Mouse (Mus musculus): ENCODE results near the gene Lpin3. TPM values are rescaled to one million over a fixed set of nuclear protein-coding genes. Genes with fewer than 3 reads are reported as not detected.

The Lpin3 gene
- total RNA-seq, 2 experiments from 2014 or later = not detected

- no peak for ATAC-seq (replicated peaks; ENCODE audit: poor library complexity)
Observed at GRCm38 (mm10) chr2:160886221-160886620, 5.8 kb downstream of the Lpin3 start.

- peak; percentile 93 for ATAC-seq (replicated peaks; ENCODE audit: poor library complexity)
Observed at GRCm38 (mm10) chr2:160887284-160887683, 6.8 kb downstream of the Lpin3 start.

- ATAC-seq (replicated peaks; ENCODE audit: poor library complexity) = peak; percentile 47
Observed at GRCm38 (mm10) chr2:160887859-160888258, 7.4 kb downstream of the Lpin3 start.

GRCm38 (mm10) chr2:160891045-160891444 lies 10.6 kb downstream of the Lpin3 start:
- no peak for ATAC-seq (replicated peaks; ENCODE audit: poor library complexity)

- no peak for ATAC-seq (replicated peaks; ENCODE audit: poor library complexity)
Observed at GRCm38 (mm10) chr2:160891697-160892096, 11.2 kb downstream of the Lpin3 start.

- ATAC-seq (replicated peaks; ENCODE audit: poor library complexity) = no peak
Observed at GRCm38 (mm10) chr2:160901656-160902412, 21.4 kb downstream of the Lpin3 start.

- ATAC-seq (replicated peaks; ENCODE audit: poor library complexity) = no peak
Observed at GRCm38 (mm10) chr2:160905301-160905700, 24.8 kb downstream of the Lpin3 start.

GRCm38 (mm10) chr2:160906101-160906500 lies 25.6 kb downstream of the Lpin3 start:
- ATAC-seq (replicated peaks; ENCODE audit: poor library complexity) = no peak

- no peak for ATAC-seq (replicated peaks; ENCODE audit: poor library complexity)
Observed at GRCm38 (mm10) chr2:160908607-160909006, 28.1 kb downstream of the Lpin3 start.

GRCm38 (mm10) chr2:160910633-160911032 lies 30.2 kb downstream of the Lpin3 start:
- ATAC-seq (replicated peaks; ENCODE audit: poor library complexity) = no peak

GRCm38 (mm10) chr2:160911558-160912201 lies 31.2 kb downstream of the Lpin3 start:
- ATAC-seq (replicated peaks; ENCODE audit: poor library complexity) = 0 out of 2 replicates have a peak, but pooled peaks have one; percentile 19

- ATAC-seq (replicated peaks; ENCODE audit: poor library complexity) = no peak
Observed at GRCm38 (mm10) chr2:160912231-160912671, 31.8 kb downstream of the Lpin3 start, which contains the start of gene Emilin3. TSS of gene Emilin3 (minus strand) at chr2:160912328.

GRCm38 (mm10) chr2:160914656-160915055 lies 34.2 kb downstream of the Lpin3 start:
- no peak for ATAC-seq (replicated peaks; ENCODE audit: poor library complexity)

GRCm38 (mm10) chr2:160915821-160916610 lies 35.5 kb downstream of the Lpin3 start:
- no peak for ATAC-seq (replicated peaks; ENCODE audit: poor library complexity)

GRCm38 (mm10) chr2:160916714-160917113 lies 36.2 kb downstream of the Lpin3 start:
- ATAC-seq (replicated peaks; ENCODE audit: poor library complexity) = no peak

- ATAC-seq (replicated peaks; ENCODE audit: poor library complexity) = no peak
Observed at GRCm38 (mm10) chr2:160917313-160917712, 36.8 kb downstream of the Lpin3 start.

- no peak for ATAC-seq (replicated peaks; ENCODE audit: poor library complexity)
Observed at GRCm38 (mm10) chr2:160918154-160918929, 37.9 kb downstream of the Lpin3 start.

- no peak for ATAC-seq (replicated peaks; ENCODE audit: poor library complexity)
Observed at GRCm38 (mm10) chr2:160918930-160919215, 38.4 kb downstream of the Lpin3 start.

GRCm38 (mm10) chr2:160921285-160921684 lies 40.8 kb downstream of the Lpin3 start:
- ATAC-seq (replicated peaks; ENCODE audit: poor library complexity) = no peak

GRCm38 (mm10) chr2:160925203-160925602 lies 44.7 kb downstream of the Lpin3 start:
- no peak for ATAC-seq (replicated peaks; ENCODE audit: poor library complexity)

- no peak for ATAC-seq (replicated peaks; ENCODE audit: poor library complexity)
Observed at GRCm38 (mm10) chr2:160931378-160931777, 50.9 kb downstream of the Lpin3 start.

Measured in megakaryocyte progenitor cell, adult 5-6 weeks (primary cell).